Mouse (Mus musculus) macrophage (primary cell): ENCODE measurements around the gene Cep104. TPM values are rescaled to one million over a fixed set of nuclear protein-coding genes. Genes with fewer than 3 reads are reported as not detected.

Source experiments
- H3K27ac ChIP-seq: fragments of 350-480 bp; formaldehyde crosslinking; 2 replicates; pipeline ENCODE4 v1.9.0; 2021
- H3K36me3 ChIP-seq: fragments of 350-480 bp; formaldehyde crosslinking; 2 replicates; pipeline ENCODE4 v1.9.0; 2021; ENCODE audit errors: inconsistent target
- H3K4me3 ChIP-seq: fragments of 350-480 bp; formaldehyde crosslinking; 2 replicates; pipeline ENCODE4 v1.9.0; 2021; ENCODE audit errors: inconsistent target
- H3K79me2 ChIP-seq: fragments of 350-480 bp; formaldehyde crosslinking; 2 replicates; pipeline ENCODE4 v1.9.0; 2021; ENCODE audit errors: inconsistent target
- WGBS: methylation state at CpG from one replicate; pipeline ENCODE4 v1.1.7; 2026; ENCODE audit warnings: inconsistent platforms; ENCODE audit not compliant: missing documents; 5-methylcytosine and 5-hydroxymethylcytosine counted together
- polyA plus RNA-seq: library from polyadenylated mRNA; stranded (reverse); fragments of 250-400 nt; gene quantifications from 3 replicates; pipeline ENCODE4 v1.2.4, GENCODE M21; 2018; ENCODE audit warnings: inconsistent platforms

Gene Cep104
- polyA plus RNA-seq, 1 experiment from 2014 or later: 10.1 TPM

DNA sequence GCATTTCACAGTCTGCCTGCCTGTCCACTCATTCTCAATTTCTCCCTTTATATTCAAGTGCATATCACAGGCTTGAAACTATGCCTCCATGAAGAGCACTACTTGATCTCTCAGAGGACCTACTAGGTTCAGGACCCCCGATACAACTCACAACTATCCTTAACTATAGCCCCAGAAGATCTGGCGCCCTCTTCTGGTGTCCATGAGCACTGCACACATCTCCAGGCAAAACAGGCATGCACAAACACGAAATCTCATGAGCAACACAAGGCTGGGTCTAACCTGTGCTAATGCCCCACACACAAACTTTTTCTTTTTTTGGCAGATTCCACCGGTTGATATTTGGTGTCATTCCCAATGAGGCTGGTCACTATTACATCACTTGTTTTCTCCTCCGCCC lies 70.8 kb downstream of the Cep104 start:
- 76% methylated on average over 5 of the region's 5 CpGs for WGBS
- no peak overlapping the region for H3K4me3 ChIP-seq
- H3K79me2 ChIP-seq: no peaks in the 10 kb centered on the region
- no peaks in the 10 kb centered on the region for H3K36me3 ChIP-seq
- H3K27ac ChIP-seq: no peak overlapping the region

DNA sequence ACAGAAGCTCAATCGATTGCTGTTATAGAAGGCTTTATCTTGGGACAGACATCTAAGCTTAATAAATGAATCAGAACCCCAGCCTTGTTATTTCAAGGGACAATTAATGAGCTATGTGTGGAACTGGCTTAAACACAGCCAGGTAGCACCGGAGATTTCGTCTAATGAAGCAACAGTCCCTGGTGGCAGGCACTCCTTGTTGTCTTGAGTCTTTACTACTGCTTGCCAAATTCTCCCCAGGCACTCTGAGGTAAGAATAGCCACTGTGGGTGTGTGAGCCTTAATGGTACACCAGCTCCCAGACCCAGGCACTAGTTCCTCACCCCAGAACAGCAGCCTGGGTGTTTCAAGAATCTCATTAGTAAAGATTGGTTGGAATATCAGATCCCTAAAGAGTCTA lies 76.4 kb downstream of the Cep104 start:
- H3K36me3 ChIP-seq: no peaks in the 10 kb centered on the region
- H3K79me2 ChIP-seq: no peaks in the 10 kb centered on the region
- no peak overlapping the region for H3K27ac ChIP-seq
- 91% methylated on average over 3 of the region's 3 CpGs for WGBS
- H3K4me3 ChIP-seq: no peak overlapping the region

DNA sequence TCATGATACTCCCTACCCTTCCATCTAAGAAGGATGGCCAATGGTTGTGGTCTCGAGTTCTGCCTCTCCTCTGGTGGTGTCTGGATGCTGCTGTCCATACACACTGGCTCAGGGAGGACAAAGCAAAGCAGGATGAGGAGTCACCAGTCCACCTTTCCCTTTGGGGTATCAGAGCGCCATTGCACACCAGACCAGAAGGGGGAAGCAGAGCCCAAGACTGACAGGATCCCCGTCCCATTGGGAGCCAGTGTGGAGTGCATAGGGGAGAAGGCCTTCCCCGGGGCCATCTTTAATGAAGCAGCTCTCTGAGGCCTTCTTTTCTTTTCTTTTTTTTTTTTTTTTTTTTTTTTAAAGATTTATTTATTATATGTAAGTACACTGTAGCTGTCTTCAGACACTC lies 78.1 kb downstream of the Cep104 start:
- Histone ChIP-seq H3K27ac (no peak overlapping the region), H3K79me2 (no peaks in the 10 kb centered on the region)
- WGBS: 48% methylated on average over 3 of the region's 4 CpGs

DNA sequence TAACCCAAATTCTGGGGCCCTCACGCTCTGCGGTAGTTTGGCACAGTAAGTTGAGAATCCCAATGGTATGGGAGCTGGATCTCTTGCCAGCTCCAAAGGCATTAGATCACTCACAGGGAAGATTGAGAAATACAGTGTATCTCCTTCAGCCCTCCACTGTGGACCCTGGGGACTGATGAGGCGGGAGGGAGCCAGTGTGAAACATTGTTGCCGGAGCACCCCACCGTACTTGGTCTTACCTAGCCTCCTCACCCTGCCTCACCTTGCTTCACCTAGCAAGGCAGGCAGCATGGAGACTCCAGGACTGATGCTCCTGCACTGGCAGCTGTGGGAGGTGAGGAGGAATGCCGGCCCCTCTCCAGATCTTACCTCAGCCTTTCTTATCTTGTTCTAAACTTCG lies 80.5 kb downstream of the Cep104 start:
- H3K36me3 ChIP-seq: no peaks in the 10 kb centered on the region
- 87% methylated on average over 7 of the region's 7 CpGs for WGBS
- no peak overlapping the region for H3K4me3 ChIP-seq
- H3K27ac ChIP-seq: no peak overlapping the region
- no peaks in the 10 kb centered on the region for H3K79me2 ChIP-seq

More for the DNA sequence above, 78.1 kb downstream of the Cep104 start:
- Histone ChIP-seq H3K4me3 (no peak overlapping the region), H3K36me3 (no peaks in the 10 kb centered on the region)

DNA sequence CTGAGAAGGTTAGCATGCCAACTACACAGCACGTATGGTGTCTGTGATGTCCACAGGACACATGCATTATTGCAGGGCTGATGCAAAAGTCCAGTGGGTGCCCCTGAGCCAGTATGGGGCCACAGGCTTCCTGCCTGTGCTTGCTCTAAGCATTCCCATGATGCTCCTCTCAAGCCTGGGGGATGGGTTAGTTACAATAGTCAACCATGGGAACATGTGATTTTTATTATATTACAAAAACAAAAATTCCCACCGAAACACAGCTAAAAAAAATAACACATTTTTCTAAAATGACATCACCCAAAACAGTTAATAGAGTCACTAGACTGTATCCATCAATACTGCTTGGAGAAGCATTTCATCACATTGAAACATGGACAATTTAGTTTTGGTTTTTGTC lies 81.1 kb downstream of the Cep104 start:
- H3K4me3 ChIP-seq: no peak overlapping the region
- no peak overlapping the region for H3K27ac ChIP-seq
- 87% methylated on average over 2 of the region's 2 CpGs for WGBS
- no peaks in the 10 kb centered on the region for H3K79me2 ChIP-seq
- H3K36me3 ChIP-seq: no peaks in the 10 kb centered on the region

DNA sequence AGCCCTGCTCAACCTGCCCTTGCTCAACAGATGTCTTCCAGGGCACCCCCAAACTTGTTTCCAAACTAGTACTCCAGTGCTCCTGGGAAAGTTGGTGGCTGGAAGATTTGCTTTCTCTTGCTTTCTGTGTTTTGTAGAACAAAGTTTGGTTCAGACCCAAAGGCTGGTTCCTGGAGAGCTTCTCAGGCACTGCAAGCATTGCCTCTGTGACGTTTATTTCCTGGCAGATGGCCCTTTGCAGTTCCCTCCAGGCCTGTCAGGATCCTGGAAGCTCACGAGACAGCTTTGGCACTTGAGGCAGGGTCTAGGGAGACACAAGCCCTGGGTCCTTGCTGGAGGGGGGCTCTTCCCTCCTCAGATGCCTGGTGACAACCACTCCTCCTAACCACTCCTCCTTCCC lies 81.7 kb downstream of the Cep104 start:
- H3K4me3 ChIP-seq: no peak overlapping the region
- WGBS: 41% methylated on average over 2 of the region's 2 CpGs
- no peaks in the 10 kb centered on the region for H3K79me2 ChIP-seq
- H3K36me3 ChIP-seq: no peaks in the 10 kb centered on the region
- no peak overlapping the region for H3K27ac ChIP-seq

DNA sequence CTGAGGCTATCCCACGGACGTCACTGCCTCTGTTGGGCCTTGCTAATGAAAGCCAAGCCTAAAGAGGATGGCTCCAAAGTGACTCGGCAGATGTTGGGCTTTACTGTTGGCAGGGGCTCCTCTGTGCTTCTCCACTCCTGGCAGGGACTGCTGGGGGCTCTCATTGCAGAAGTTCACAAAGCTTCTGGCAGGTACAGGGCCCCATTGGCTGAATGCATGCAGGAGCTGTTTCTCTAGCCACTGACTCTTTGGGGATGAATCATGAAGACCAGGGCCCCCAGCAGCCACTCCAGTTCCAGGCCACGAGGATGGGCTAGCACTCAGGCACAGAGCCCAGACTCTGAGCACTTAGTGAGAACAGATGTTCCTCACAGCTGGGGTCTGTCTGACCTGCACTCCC lies 82.7 kb downstream of the Cep104 start:
- H3K79me2 ChIP-seq: no peaks in the 10 kb centered on the region
- WGBS: 66% methylated on average over 4 of the region's 4 CpGs
- no peaks in the 10 kb centered on the region for H3K36me3 ChIP-seq
- no peak overlapping the region for H3K4me3 ChIP-seq
- H3K27ac ChIP-seq: no peak overlapping the region

Other genes starting within 250 kb of the Cep104 start
- 19.3 to 38.5 TPM (median 20.7 TPM) in 3 replicates for gene A430005L14Rik, start 18.0 kb upstream of the Cep104 start, polyA plus RNA-seq
- gene Dffb, start 68 bp upstream of the Cep104 start, polyA plus RNA-seq: 1.7 to 3.2 TPM (median 2.0 TPM) in 3 replicates
- gene Lrrc47, start 36.5 kb downstream of the Cep104 start, polyA plus RNA-seq: 25.5 to 54.1 TPM (median 32.8 TPM) in 3 replicates
- gene Smim1, start 51.0 kb downstream of the Cep104 start, polyA plus RNA-seq: 1.2 to 1.8 TPM (median 1.7 TPM) in 3 replicates
- not detected in 3 replicates for gene Ccdc27, start 67.5 kb downstream of the Cep104 start, polyA plus RNA-seq
- gene Trp73, start 165.0 kb downstream of the Cep104 start, polyA plus RNA-seq: not detected in 3 replicates
- 3.5 to 10.3 TPM (median 8.7 TPM) in 3 replicates for gene Wrap73, start 167.2 kb downstream of the Cep104 start, polyA plus RNA-seq
- gene Tprgl, start 185.5 kb downstream of the Cep104 start, polyA plus RNA-seq: 67.1 to 106 TPM (median 87.0 TPM) in 3 replicates
- gene Megf6, start 195.5 kb downstream of the Cep104 start, polyA plus RNA-seq: not detected in 3 replicates